ENCODE assay signal across 8 mouse cellular contexts in the genomic region with DNA sequence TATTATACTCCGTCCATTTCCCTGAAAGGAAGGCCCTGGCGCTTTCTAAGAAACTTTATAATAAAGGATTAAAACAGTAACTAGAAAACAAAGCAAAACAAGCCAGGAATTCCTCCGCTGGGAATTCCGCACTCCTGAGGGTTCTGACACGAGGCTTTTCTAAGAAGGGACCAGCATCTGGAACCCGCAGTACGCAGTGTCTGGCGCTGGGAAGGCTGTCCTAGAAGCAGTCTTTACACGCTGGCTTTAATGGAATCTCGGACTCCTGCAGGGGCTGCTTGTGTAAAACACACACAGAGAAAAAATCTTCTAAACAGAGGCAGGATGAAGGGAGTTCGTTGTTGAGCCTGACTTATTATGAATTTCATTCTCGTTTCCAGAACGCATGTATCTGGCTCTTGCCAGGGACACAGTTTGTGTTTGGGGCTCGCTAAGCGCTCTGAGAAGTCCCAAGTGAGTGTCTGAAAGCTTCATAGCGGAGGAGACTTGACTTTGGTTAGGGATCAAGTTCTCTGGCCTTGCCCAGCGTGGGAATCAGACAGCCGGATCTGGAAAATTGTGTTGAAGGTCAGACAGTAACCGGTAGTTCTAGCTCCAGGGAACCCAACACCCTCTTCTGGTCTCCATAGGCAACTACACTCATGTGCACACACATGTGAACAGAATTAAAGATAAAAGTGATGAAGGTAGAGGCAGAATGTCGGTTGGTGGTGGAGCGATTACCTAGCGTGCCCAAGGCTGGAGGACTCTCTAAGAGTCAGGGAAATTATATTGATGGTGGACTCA.
DNase-seq lines count a peak whose midpoint lies in the region; ATAC-seq and TF ChIP-seq lines count a peak whose summit lies in the region.

No protein-coding gene starts in this region.

- no peak for DNase-seq in hindbrain, postnatal 0 days (ENCODE audit: low spot score)
- DNase-seq in hindbrain, embryonic 14.5 days (ENCODE audit: low spot score) = no peak
- no peak for DNase-seq in ES-E14 (ENCODE audit: low read depth, low spot score)
- peak; percentile 32 for DNase-seq in gastrocnemius, postnatal 14 days
- no peak for DNase-seq in cerebellum, postnatal 25 days

- no peaks in the 10 kb centered on the region for H3K27me3 ChIP-seq in hindbrain, postnatal 0 days (ENCODE audit: insufficient read depth, low read length)
- no peaks in the 10 kb centered on the region for H3K27me3 ChIP-seq in hindbrain, embryonic 14.5 days (ENCODE audit: control insufficient read depth, insufficient read depth, low read length)
- no peaks in the 10 kb centered on the region for H3K27me3 ChIP-seq in kidney, embryonic 16.5 days (ENCODE audit: insufficient read depth, low read length)

- no peak for ATAC-seq in hindbrain, postnatal 0 days
- ATAC-seq in hindbrain, embryonic 14.5 days (ENCODE audit: low FRiP score) = no peak
- no peak for ATAC-seq in kidney, embryonic 16.5 days (ENCODE audit: low FRiP score, low TSS enrichment)
- ATAC-seq in megakaryocyte progenitor cell, adult 5-6 weeks (replicated peaks; ENCODE audit: poor library complexity) = no peak
- no peak for ATAC-seq in cerebellum, adult (ENCODE audit: insufficient number of reproducible peaks, low FRiP score, low TSS enrichment)

- no peaks in the 10 kb centered on the region for H3K36me3 ChIP-seq in hindbrain, postnatal 0 days (ENCODE audit: insufficient read depth, low read length)
- H3K36me3 ChIP-seq in hindbrain, embryonic 14.5 days (replicated peaks; ENCODE audit: control insufficient read depth, insufficient read depth) = no peaks in the 10 kb centered on the region
- H3K36me3 ChIP-seq in ES-E14 (ENCODE audit: control insufficient read depth, insufficient read depth, low read length, poor library complexity, severe bottlenecking) = no peaks in the 10 kb centered on the region
- H3K36me3 ChIP-seq in kidney, embryonic 16.5 days (ENCODE audit: insufficient read depth, low read length) = no peaks in the 10 kb centered on the region

- H3K27ac ChIP-seq in hindbrain, postnatal 0 days = no peak overlapping the region
- H3K27ac ChIP-seq in hindbrain, embryonic 14.5 days = no peak overlapping the region
- H3K27ac ChIP-seq in ES-E14 (ENCODE audit: insufficient read depth, low read depth, low read length, poor library complexity, severe bottlenecking) = no peak overlapping the region
- H3K27ac ChIP-seq in kidney, embryonic 16.5 days (ENCODE audit: low read length) = peak overlapping the region; percentile 84

- H3K4me1 ChIP-seq in hindbrain, postnatal 0 days (ENCODE audit: insufficient read depth, low read length) = peaks cover 6% of the 10 kb centered on the region
- H3K4me1 ChIP-seq in hindbrain, embryonic 14.5 days (replicated peaks; ENCODE audit: control insufficient read depth, insufficient read depth, low read length) = 0 out of 2 replicates have a peak, but pooled peaks cover 3% of the 10 kb centered on the region
- no peaks in the 10 kb centered on the region for H3K4me1 ChIP-seq in ES-E14 (ENCODE audit: control insufficient read depth in 2 of 2, insufficient read depth in 2 of 2, low read length in 2 of 2, poor library complexity in 1 of 2)
- peaks cover 23% of the 10 kb centered on the region for H3K4me1 ChIP-seq in kidney, embryonic 16.5 days (ENCODE audit: insufficient read depth, low read length)

- H3K4me2 ChIP-seq in hindbrain, postnatal 0 days (ENCODE audit: low read depth, low read length) = no peak overlapping the region
- H3K4me2 ChIP-seq in hindbrain, embryonic 14.5 days (replicated peaks) = no peak overlapping the region
- H3K4me2 ChIP-seq in kidney, embryonic 16.5 days (replicated peaks; ENCODE audit: low read depth, low read length) = no peak overlapping the region

- no peak overlapping the region for H3K4me3 ChIP-seq in hindbrain, postnatal 0 days (ENCODE audit: low read length)
- no peak overlapping the region for H3K4me3 ChIP-seq in hindbrain, embryonic 14.5 days (replicated peaks; ENCODE audit: low read length)
- no peak overlapping the region for H3K4me3 ChIP-seq in ES-E14 (ENCODE audit: insufficient read depth in 1 of 2, low read depth in 1 of 2, low read length in 2 of 2, poor library complexity in 1 of 2, severe bottlenecking in 1 of 2)
- H3K4me3 ChIP-seq in kidney, embryonic 16.5 days (ENCODE audit: low read length) = no peak overlapping the region

- H3K9me3 ChIP-seq in hindbrain, postnatal 0 days (ENCODE audit: low read length) = no peaks in the 10 kb centered on the region
- no peaks in the 10 kb centered on the region for H3K9me3 ChIP-seq in hindbrain, embryonic 14.5 days (ENCODE audit: control insufficient read depth, low read length)
- H3K9me3 ChIP-seq in ES-E14 (ENCODE audit: control insufficient read depth, insufficient read depth, low read depth, low read length) = no peaks in the 10 kb centered on the region
- no peaks in the 10 kb centered on the region for H3K9me3 ChIP-seq in kidney, embryonic 16.5 days (ENCODE audit: low read length)

- intact Hi-C loops in gastrocnemius, postnatal 14 days (cut with DNase I; ENCODE audit: low total_unique reads) = loop anchor here (10.0 kb wide), 1 partner anchor 107 kb away; no protein-coding TSS in a partner anchor

- no peak overlapping the region for H3K9ac ChIP-seq in hindbrain, postnatal 0 days (replicated peaks; ENCODE audit: low read length)
- H3K9ac ChIP-seq in hindbrain, embryonic 14.5 days = no peak overlapping the region
- no peak overlapping the region for H3K9ac ChIP-seq in ES-E14 (ENCODE audit: insufficient read depth, low read depth, low read length, poor library complexity, severe bottlenecking)
- H3K9ac ChIP-seq in kidney, embryonic 16.5 days (replicated peaks; ENCODE audit: low read length) = no peak overlapping the region

- 73% methylated on average over 22 of the region's 22 CpGs for WGBS in hindbrain, postnatal 0 days
- WGBS in hindbrain, embryonic 14.5 days = 82% methylated on average over 22 of the region's 22 CpGs
- WGBS in kidney, embryonic 16.5 days = 74% methylated on average over 22 of the region's 22 CpGs

- peak; percentile 41 for TF ChIP-seq CTCF in hindbrain, postnatal 0 days (IDR thresholded peaks at IDR 0.05; ENCODE audit: low read depth)

- in situ Hi-C loops in ES-E14 (cut with MboI; ENCODE audit: low sequenced_read_pairs in 2 of 2, unreplicated experiment in 2 of 2) = no loop called here

TF ChIP-seq in ES-E14, 5 proteins besides CTCF, POLR2A, EP300 and RAD21:
- TF ChIP-seq ZNF384 (IDR thresholded peaks at IDR 0.05; ENCODE audit: low read depth, low read length) = no peak
- TF ChIP-seq ZC3H11A (IDR thresholded peaks at IDR 0.05; ENCODE audit: borderline replicate concordance, low read depth, low read length) = 0 out of 2 replicates have a peak, but pooled peaks have one; percentile 10
